Mouse (Mus musculus): Measurements from ENCODE around the gene Sik2. TPM values are rescaled to one million over a fixed set of nuclear protein-coding genes. Genes with fewer than 3 reads are reported as not detected.

Gene Sik2
- polyA plus RNA-seq, 1 experiment from 2014 or later = 15.2 TPM

DNA sequence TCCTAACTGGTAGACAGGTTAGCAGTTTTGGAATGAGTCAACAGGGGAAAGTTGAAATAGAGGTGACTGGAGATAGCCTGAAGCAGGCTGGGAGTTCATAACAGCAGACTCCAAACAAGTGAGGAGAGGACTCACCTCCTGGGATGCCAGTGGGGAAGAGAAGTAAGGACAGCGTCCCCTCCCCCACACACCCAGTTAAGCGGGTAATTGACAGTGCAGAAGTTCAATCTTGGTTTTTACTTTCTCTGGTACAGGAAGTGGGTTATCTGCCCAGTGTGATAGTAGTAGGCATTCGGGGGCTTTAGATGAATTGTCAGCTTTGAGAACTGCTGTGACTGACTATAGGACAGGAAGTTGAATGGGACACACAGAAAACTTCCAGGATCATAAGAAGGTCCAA is 11.5 kb upstream of the Sik2 start:
- no peaks in the 10 kb centered on the region for H3K9me3 ChIP-seq
- no peak overlapping the region for H3K4me2 ChIP-seq
- no peaks in the 10 kb centered on the region for H3K36me3 ChIP-seq
- no peak overlapping the region for H3K9ac ChIP-seq
- no peak overlapping the region for H3K27ac ChIP-seq (replicated peaks)
- ATAC-seq (ENCODE audit: low FRiP score, low read depth) = no peak
- 86% methylated on average over 3 of the region's 3 CpGs for WGBS
- no peak overlapping the region for H3K4me3 ChIP-seq
- H3K4me1 ChIP-seq (replicated peaks) = no peaks in the 10 kb centered on the region
- H3K27me3 ChIP-seq = no peaks in the 10 kb centered on the region

DNA sequence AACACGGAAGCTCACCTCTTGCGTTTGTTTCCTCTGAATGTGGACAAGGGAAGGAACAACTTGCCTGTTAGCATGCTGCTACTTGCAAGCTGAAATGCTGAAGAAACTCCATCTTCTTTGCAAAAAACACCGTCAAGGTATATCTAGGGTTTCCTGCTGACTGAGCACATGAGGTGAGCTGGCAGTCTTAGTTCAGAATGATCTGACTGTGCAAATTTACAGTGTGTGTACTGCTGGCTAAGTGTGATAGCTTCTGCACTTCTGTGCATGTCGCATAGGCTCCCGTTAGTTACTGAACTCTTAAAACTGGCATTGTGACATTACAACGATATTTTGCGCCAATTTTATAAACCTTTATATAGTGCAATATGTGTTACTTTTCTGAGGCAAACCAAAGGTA is 10.8 kb upstream of the Sik2 start:
- WGBS = 81% methylated on average over 7 of the region's 7 CpGs
- no peak overlapping the region for H3K27ac ChIP-seq (replicated peaks)
- no peak overlapping the region for H3K4me3 ChIP-seq

DNA sequence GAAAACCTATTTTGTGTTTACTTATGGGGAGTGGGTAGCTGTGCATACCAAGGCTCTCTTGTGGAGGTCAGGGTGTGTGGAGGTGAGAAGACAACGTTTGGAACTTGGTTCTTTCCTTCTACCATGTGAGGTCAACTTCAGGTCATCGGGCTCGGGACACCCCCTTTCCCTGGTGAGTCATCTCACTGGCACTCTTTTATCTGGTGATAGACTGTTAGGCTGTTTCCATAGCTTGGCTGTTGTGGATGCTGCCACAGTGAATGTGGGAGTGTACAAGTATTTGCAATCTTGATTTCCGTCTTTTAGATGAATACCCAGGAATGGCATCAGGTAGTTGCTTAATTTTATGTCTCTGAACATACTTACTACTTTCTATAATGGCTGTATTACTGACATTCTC is 6.9 kb upstream of the Sik2 start:
- Histone ChIP-seq H3K36me3 (no peaks in the 10 kb centered on the region), H3K27ac (replicated peaks) (no peak overlapping the region), H3K4me3 (no peak overlapping the region), H3K27me3 (no peaks in the 10 kb centered on the region), H3K4me2 (no peak overlapping the region), H3K9me3 (no peaks in the 10 kb centered on the region), H3K4me1 (replicated peaks) (no peaks in the 10 kb centered on the region), H3K9ac (no peak overlapping the region)
- WGBS = 58% methylated on average over 4 of the region's 4 CpGs
- ATAC-seq (ENCODE audit: low FRiP score, low read depth) = no peak

More for the DNA sequence above, 10.8 kb upstream of the Sik2 start:
- ATAC-seq (ENCODE audit: low FRiP score, low read depth) = no peak
- Histone ChIP-seq H3K27me3 (no peaks in the 10 kb centered on the region), H3K4me2 (no peak overlapping the region), H3K36me3 (no peaks in the 10 kb centered on the region), H3K9me3 (no peaks in the 10 kb centered on the region), H3K4me1 (replicated peaks) (no peaks in the 10 kb centered on the region), H3K9ac (no peak overlapping the region)

DNA sequence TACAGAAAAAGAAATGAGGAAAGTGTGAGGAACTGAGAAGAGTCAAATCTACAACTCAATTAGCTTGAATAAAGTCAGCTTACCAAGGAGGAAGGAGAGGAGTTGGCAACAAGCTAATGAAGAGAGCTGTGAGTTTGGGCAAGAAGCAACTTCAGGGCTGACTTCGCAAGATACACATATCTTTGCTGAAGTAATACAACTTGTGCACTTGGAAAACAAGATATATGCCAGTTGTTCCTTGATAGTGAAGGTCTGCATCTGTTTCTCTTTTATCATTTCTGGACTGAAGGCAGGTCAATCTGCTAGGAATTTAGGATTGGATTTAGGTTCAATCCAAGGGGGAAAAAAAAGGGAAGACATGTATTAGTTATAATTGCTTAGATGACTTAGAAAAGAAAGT is 4.8 kb upstream of the Sik2 start:
- H3K9ac ChIP-seq = no peak overlapping the region
- no peak overlapping the region for H3K4me3 ChIP-seq
- H3K4me1 ChIP-seq (replicated peaks) = 0 out of 2 replicates have a peak, but pooled peaks cover 4% of the 10 kb centered on the region
- H3K27me3 ChIP-seq = no peaks in the 10 kb centered on the region
- no peak overlapping the region for H3K27ac ChIP-seq (replicated peaks)
- no peak for ATAC-seq (ENCODE audit: low FRiP score, low read depth)
- WGBS = 82% methylated on average over 1 of the region's 1 CpGs
- H3K4me2 ChIP-seq = no peak overlapping the region
- no peaks in the 10 kb centered on the region for H3K36me3 ChIP-seq
- H3K9me3 ChIP-seq = no peaks in the 10 kb centered on the region

DNA sequence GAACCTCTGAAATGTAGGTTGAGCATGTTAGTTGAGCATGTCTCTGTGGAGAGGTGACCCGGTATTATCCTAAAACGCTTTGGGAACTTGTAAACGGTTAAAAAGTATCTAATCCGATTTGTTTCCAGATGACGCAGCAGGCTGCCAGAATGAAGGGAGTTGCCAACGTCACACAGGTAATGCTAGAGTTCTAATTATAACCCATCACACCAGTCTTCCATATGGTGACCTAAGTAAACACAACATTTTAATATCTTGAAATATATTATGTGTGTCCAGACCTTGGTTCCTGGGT is 730 bp upstream of the Sik2 start:
- Histone ChIP-seq H3K27me3 (no peaks in the 10 kb centered on the region), H3K9me3 (no peaks in the 10 kb centered on the region), H3K9ac (peak overlapping the region; percentile 39; the same call in 1 of the 2 replicates), H3K4me1 (replicated peaks) (peaks cover 19% of the 10 kb centered on the region), H3K27ac (replicated peaks) (no peak overlapping the region), H3K4me3 (peak overlapping the region; percentile 90), H3K4me2 (peak overlapping the region; percentile 70), H3K36me3 (no peaks in the 10 kb centered on the region)
- no peak for ATAC-seq (ENCODE audit: low FRiP score, low read depth)
- 3% methylated on average over 6 of the region's 6 CpGs for WGBS

DNA sequence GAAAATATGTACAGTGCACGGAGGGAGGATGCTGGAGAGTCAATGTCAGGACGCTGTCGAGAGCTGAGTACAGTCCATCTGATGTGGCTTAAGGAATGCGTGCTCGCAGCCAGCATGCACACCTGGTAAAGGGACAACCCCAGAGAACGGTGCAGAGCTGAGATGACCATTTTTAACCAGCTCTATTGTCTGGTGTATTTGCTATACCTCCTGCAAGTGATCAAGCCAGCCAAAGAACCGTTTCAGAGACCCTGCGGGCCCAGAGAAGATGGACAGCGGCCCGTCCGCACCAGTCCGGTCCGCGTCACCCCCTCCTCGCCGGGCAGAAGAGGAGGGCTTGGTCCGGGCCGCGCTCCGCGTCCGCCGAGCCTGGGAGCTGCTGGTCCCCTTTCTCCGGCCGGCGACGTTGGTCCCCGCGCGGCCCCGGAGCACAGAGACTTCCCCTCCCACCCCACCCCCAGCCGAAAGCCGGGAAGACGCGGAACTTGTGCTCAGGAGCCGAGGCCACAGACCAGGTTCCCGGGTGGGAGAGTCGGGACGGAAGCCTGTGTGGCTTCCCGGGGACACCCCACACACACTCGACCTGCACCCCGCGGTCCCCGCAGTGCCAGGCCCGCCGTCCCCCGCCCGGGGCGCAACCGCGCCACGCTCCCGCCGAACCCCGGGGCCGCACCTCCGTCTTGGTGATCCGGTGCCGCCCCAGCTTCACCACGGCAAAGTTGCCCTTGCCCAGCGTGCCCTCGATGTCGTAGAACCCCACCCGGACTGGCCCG is 619 bp downstream of the Sik2 start:
- Histone ChIP-seq H3K27me3 (no peaks in the 10 kb centered on the region), H3K9me3 (no peaks in the 10 kb centered on the region), H3K36me3 (no peaks in the 10 kb centered on the region), H3K4me3 (peak overlapping the region; percentile 90), H3K27ac (replicated peaks) (peak overlapping the region; percentile 84), H3K9ac (peak overlapping the region; percentile 93), H3K4me2 (peak overlapping the region; percentile 70), H3K4me1 (replicated peaks) (peaks cover 19% of the 10 kb centered on the region)
- ATAC-seq (ENCODE audit: low FRiP score, low read depth) = peak; percentile 43
- WGBS = under 1% methylated on average over 65 of the region's 65 CpGs

DNA sequence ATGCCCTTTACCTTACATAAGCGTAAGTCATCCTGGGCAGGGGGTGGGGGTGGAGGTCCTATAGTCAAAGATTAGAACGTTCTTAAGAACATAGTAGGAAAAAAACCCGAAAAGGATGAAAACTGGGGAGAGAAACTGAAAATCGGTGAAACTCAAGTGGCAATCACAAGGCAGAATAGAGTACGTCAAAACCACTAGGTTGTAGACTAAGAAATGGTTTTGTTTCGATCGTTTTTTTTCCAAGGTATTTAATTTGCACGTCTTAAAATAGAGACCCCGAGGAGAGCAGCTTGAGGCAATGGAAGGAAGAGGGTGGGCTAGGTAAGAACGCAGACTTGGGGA is 1.2 kb downstream of the Sik2 start:
- 15% methylated on average over 10 of the region's 10 CpGs for WGBS
- peak overlapping the region; percentile 90 for H3K4me3 ChIP-seq
- peak overlapping the region; percentile 93 for H3K9ac ChIP-seq
- H3K9me3 ChIP-seq = no peaks in the 10 kb centered on the region
- H3K4me2 ChIP-seq = peak overlapping the region; percentile 70
- no peaks in the 10 kb centered on the region for H3K36me3 ChIP-seq
- peak overlapping the region; percentile 84 for H3K27ac ChIP-seq (replicated peaks)
- H3K4me1 ChIP-seq (replicated peaks) = peaks cover 19% of the 10 kb centered on the region
- no peaks in the 10 kb centered on the region for H3K27me3 ChIP-seq
- no peak for ATAC-seq (ENCODE audit: low FRiP score, low read depth)

DNA sequence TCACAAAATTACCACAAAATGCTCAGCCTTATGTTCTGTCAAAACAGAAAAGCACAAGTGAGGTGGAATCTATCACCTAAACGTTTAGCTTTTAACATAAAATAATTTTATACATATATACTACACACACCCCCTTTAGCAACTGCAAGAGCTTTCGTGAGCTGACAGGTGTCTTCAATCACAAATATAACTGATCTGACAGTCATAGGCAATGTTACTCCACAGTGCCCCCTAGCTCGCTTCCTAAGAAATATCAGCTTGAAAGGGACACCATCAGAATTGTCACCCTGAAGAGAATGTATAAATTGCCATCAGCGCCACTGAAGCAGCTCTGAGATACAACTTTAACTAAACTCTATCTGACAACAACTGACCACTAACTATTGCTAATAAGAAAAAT is 2.0 kb downstream of the Sik2 start:
- no peak for ATAC-seq (ENCODE audit: low FRiP score, low read depth)
- Histone ChIP-seq H3K4me1 (replicated peaks) (peaks cover 19% of the 10 kb centered on the region), H3K4me3 (no peak overlapping the region), H3K36me3 (no peaks in the 10 kb centered on the region), H3K27ac (replicated peaks) (no peak overlapping the region), H3K4me2 (peak overlapping the region; percentile 70), H3K27me3 (no peaks in the 10 kb centered on the region), H3K9me3 (no peaks in the 10 kb centered on the region), H3K9ac (no peak overlapping the region)
- WGBS = 4% methylated on average over 4 of the region's 4 CpGs

DNA sequence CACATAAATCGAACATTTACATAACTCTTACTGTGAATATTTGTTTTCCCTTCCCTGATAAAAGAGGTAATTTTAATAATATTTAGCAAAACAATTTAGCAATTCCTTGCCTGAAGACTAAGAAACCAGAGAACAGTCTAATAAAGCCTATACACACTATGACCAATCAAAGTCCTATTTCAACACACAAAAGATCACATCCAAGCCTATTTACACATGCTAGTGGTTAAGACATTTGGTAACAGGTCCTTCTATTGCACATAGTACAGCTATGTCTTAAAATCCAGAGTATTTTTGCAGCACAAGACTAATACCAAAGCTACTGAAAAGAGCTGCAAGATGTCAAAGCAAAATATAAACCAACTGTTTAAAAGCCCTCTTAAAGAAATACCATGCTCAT is 4.8 kb downstream of the Sik2 start:
- H3K4me2 ChIP-seq = no peak overlapping the region
- H3K4me3 ChIP-seq = no peak overlapping the region
- no peaks in the 10 kb centered on the region for H3K27me3 ChIP-seq
- no peaks in the 10 kb centered on the region for H3K36me3 ChIP-seq
- no peak overlapping the region for H3K9ac ChIP-seq
- no peak overlapping the region for H3K27ac ChIP-seq (replicated peaks)
- no peaks in the 10 kb centered on the region for H3K9me3 ChIP-seq
- no peak for ATAC-seq (ENCODE audit: low FRiP score, low read depth)
- WGBS = 84% methylated on average over 1 of the region's 1 CpGs
- peaks cover 14% of the 10 kb centered on the region for H3K4me1 ChIP-seq (replicated peaks)

DNA sequence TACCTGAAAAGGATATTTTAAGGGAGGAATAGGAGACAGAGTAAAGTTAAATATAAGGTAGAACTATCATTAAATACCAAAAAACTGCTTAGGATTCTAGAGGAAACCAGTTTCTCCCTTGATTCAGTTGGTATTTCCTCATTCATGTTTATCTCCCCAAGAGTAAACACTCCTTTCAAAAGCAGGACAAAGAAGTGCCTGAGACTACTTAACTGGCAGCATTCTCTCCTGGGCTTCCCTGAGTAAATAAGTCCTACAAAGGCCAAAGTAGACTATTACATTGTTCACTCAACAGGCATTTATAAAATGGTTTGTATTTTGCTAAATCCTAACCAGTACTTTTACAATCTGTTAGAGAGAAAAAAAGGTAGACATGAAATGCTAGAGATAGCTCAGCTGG is 22.2 kb downstream of the Sik2 start:
- H3K9me3 ChIP-seq = no peaks in the 10 kb centered on the region
- 0 out of 2 replicates have a peak, but pooled peaks cover 4% of the 10 kb centered on the region for H3K4me1 ChIP-seq (replicated peaks)
- no peak overlapping the region for H3K9ac ChIP-seq
- ATAC-seq (ENCODE audit: low FRiP score, low read depth) = no peak
- H3K27ac ChIP-seq (replicated peaks) = no peak overlapping the region
- H3K27me3 ChIP-seq = no peaks in the 10 kb centered on the region
- H3K36me3 ChIP-seq = no peaks in the 10 kb centered on the region
- no peak overlapping the region for H3K4me3 ChIP-seq
- H3K4me2 ChIP-seq = no peak overlapping the region

DNA sequence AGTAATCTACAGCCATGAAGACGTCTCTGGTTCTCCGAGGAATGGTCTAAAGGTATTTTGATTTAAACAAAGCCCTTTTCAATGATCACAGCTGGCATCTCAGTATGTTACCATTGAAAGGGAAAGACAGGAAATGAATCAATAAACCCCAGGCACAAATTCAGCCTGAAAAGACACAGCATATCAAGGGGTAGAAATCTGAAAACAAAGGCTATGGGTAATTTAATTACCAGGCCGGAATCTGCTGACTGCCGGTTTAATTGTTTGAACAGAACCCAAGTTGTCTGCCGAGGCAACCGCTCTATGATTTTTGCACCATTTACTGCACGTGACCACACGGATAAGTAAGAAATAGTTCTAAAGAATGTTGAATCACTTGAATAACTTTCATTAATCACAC is 22.8 kb downstream of the Sik2 start:
- no peak for ATAC-seq (ENCODE audit: low FRiP score, low read depth)
- WGBS = 4% methylated on average over 8 of the region's 8 CpGs
- Histone ChIP-seq H3K4me2 (0 out of 2 replicates have a peak overlapping the region, but pooled peaks have one; percentile 4), H3K27ac (replicated peaks) (no peak overlapping the region), H3K27me3 (no peaks in the 10 kb centered on the region), H3K4me1 (replicated peaks) (0 out of 2 replicates have a peak, but pooled peaks cover 4% of the 10 kb centered on the region), H3K9me3 (no peaks in the 10 kb centered on the region), H3K36me3 (no peaks in the 10 kb centered on the region), H3K9ac (no peak overlapping the region), H3K4me3 (no peak overlapping the region)

DNA sequence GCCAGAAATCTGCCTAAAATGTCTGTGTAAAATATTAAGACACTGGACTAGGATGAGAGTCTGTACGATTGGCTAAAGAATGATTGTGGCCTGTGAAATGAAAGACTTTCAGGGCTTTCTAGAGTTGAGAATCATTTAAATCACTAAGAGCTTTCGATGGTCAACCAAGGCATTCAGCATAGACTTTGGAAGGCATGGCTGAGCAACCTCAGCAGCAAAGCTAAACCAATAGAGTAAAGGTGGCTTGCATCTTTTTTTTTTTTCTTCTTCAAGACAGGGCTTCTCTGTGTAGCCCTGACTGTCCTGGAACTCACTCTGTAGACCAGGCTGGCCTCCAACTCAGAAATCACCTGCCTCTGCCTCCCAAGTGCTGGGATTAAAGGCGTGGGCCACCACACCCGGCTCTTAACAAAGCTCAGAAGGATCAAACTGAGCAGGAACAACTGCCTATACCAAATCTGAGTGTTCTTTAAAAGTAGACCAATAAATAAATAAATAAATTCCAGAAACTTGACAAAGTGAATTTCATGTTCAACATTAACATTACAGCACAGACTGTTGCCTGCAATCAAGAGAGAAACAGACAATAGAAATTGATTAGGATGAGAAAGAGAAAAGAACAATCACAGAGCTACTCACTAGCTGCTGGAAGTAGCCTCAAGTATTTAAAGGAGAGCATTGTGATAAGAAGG is 27.2 kb downstream of the Sik2 start:
- no peaks in the 10 kb centered on the region for H3K9me3 ChIP-seq
- no peaks in the 10 kb centered on the region for H3K36me3 ChIP-seq
- no peak for ATAC-seq (ENCODE audit: low FRiP score, low read depth)

More for the DNA sequence above, 27.2 kb downstream of the Sik2 start:
- Histone ChIP-seq H3K9ac (no peak overlapping the region), H3K4me2 (no peak overlapping the region), H3K27me3 (no peaks in the 10 kb centered on the region), H3K27ac (replicated peaks) (no peak overlapping the region), H3K4me1 (replicated peaks) (0 out of 2 replicates have a peak, but pooled peaks cover 4% of the 10 kb centered on the region), H3K4me3 (no peak overlapping the region)
- 94% methylated on average over 4 of the region's 4 CpGs for WGBS
